Mouse (Mus musculus): Measurements from ENCODE around the gene Krtap10-4.
"Not testable (repeated sequence)": the region's sequence is repeated elsewhere in the genome, so short reads cannot be mapped to it uniquely, and the experiment has no call there.

GRCm38 (mm10) chr10:77783396-77783795 is 43.5 kb downstream of the Krtap10-4 start:
- TF ChIP-seq CTCF (IDR thresholded peaks at IDR 0.05; ENCODE audit: insufficient read depth, low read length); POLR2A (IDR thresholded peaks at IDR 0.05; ENCODE audit: borderline replicate concordance, extremely low read depth, low read depth, low read length): not testable (repeated sequence)
